Mouse (Mus musculus) limb, embryonic 14.5 days (tissue): ENCODE data around the gene Bbs1. TPM values are rescaled to one million over a fixed set of nuclear protein-coding genes. Genes with fewer than 3 reads are reported as not detected.

Source experiments
- ATAC-seq: fragments of 200-750 bp; cut with Nextera tagmentation; 2 replicates; pipeline ENCODE4 v1.8.0; 2017; ENCODE audit warnings: low read depth, moderate number of reproducible peaks, moderate TSS enrichment; ENCODE audit not compliant: low FRiP score
- DNase-seq: peaks from one replicate; pipeline ENCODE4 v3.0.0-alpha.2; 2015; ENCODE audit warnings: low spot score
- H3K27ac ChIP-seq: fragments of 300-500 bp; sonication (generic); replicated peaks from 2 replicates; pipeline ENCODE4 v1.5.1; 2014; ENCODE audit warnings: low read depth, mild to moderate bottlenecking, low read length, moderate library complexity, mixed read lengths
- H3K27me3 ChIP-seq: fragments of 300-500 bp; sonication (generic); 2 replicates; pipeline ENCODE4 v1.6.1; 2014; ENCODE audit warnings: low read length, mixed read lengths; ENCODE audit not compliant: control insufficient read depth, insufficient read depth
- H3K36me3 ChIP-seq: fragments of 300-500 bp; sonication (generic); 2 replicates; pipeline ENCODE4 v1.6.1; 2014; ENCODE audit warnings: mild to moderate bottlenecking, low read length, moderate library complexity, mixed read lengths; ENCODE audit not compliant: control insufficient read depth, insufficient read depth
- H3K4me1 ChIP-seq: fragments of 300-500 bp; sonication (generic); 2 replicates; pipeline ENCODE4 v1.6.1; 2014; ENCODE audit warnings: antibody characterized with exemption, low read length, mixed read lengths; ENCODE audit not compliant: control insufficient read depth, insufficient read depth
- H3K4me2 ChIP-seq: fragments of 300-500 bp; sonication (generic); replicated peaks from 2 replicates; pipeline ENCODE4 v1.6.1; 2014; ENCODE audit warnings: low read depth, mild to moderate bottlenecking, low read length, moderate library complexity; ENCODE audit not compliant: severe bottlenecking
- H3K4me3 ChIP-seq: fragments of 300-500 bp; sonication (generic); replicated peaks from 2 replicates; pipeline ENCODE4 v1.5.1; 2014; ENCODE audit warnings: low read length
- H3K9ac ChIP-seq: fragments of 300-500 bp; sonication (generic); 2 replicates; pipeline ENCODE4 v1.6.1; 2014; ENCODE audit warnings: mild to moderate bottlenecking, low read depth, low read length, moderate library complexity; ENCODE audit not compliant: severe bottlenecking
- H3K9me3 ChIP-seq: fragments of 300-500 bp; sonication (generic); 2 replicates; pipeline ENCODE4 v1.6.1; 2016; ENCODE audit warnings: low read length; ENCODE audit not compliant: control insufficient read depth
- POLR2A ChIP-seq: fragments of 200-500 bp; IDR thresholded peaks from 2 replicates; pipeline ENCODE4 v1.8.0; 2012; ENCODE audit warnings: inconsistent platforms, mild to moderate bottlenecking, moderate library complexity, borderline replicate concordance; ENCODE audit not compliant: insufficient read depth, insufficient read length; ENCODE audit errors: extremely low read depth
- WGBS: fragments of 180-500 bp; shearing (Covaris S2); extraction: QIAGEN DNeasy Blood & Tissue Kit; methylation state at CpG from one replicate; pipeline ENCODE4 v1.1.7; 2014; 5-methylcytosine and 5-hydroxymethylcytosine counted together
- polyA plus RNA-seq, 2 experiments: library from polyadenylated mRNA; depleted of rRNA in 1 of 2; stranded (reverse) in 1 of 2; unstranded in 1 of 2; fragments of >200 nt; fragmentation: Nextera tagmentation in 1 of 2; extraction: Ambion mirVana in 1 of 2; gene quantifications; 2 replicates each; pipeline versions ENCODE4 v1.2.1 to v1.2.3; 2012 to 2014

Bbs1 gene
- polyA plus RNA-seq, 2 experiments = 3.8 to 7.6 TPM

- H3K27me3 ChIP-seq = no peaks in the 10 kb centered on the region
- H3K4me2 ChIP-seq = no peak overlapping the region
- WGBS = 73% methylated on average over 9 of the region's 9 CpGs
- no peak overlapping the region for H3K4me3 ChIP-seq
- ATAC-seq (peak; percentile 50; the same call in 1 of the 2 replicates), DNase-seq (no peak)
- H3K9me3 ChIP-seq = no peaks in the 10 kb centered on the region
- no peak overlapping the region for H3K9ac ChIP-seq
- no peak overlapping the region for H3K27ac ChIP-seq
- TF ChIP-seq POLR2A = no peak
- no peaks in the 10 kb centered on the region for H3K4me1 ChIP-seq
- H3K36me3 ChIP-seq = peaks cover 14% of the 10 kb centered on the region
Observed at GRCm38 (mm10) chr19:4898972-4899371, 7.5 kb downstream of the Bbs1 start.

GRCm38 (mm10) chr19:4896780-4897520 lies 9.5 kb downstream of the Bbs1 start:
- Histone ChIP-seq H3K36me3 (peaks cover 19% of the 10 kb centered on the region), H3K9ac (no peak overlapping the region), H3K27ac (no peak overlapping the region), H3K4me1 (no peaks in the 10 kb centered on the region), H3K4me2 (no peak overlapping the region), H3K9me3 (no peaks in the 10 kb centered on the region), H3K27me3 (no peaks in the 10 kb centered on the region), H3K4me3 (no peak overlapping the region)
- WGBS = 48% methylated on average over 21 of the region's 21 CpGs
- ATAC-seq = no peak
- no peak for DNase-seq
- no peak for TF ChIP-seq POLR2A

GRCm38 (mm10) chr19:4891798-4892197 lies 14.6 kb downstream of the Bbs1 start:
- H3K4me1 ChIP-seq = no peaks in the 10 kb centered on the region
- no peaks in the 10 kb centered on the region for H3K9me3 ChIP-seq
- no peak overlapping the region for H3K4me3 ChIP-seq
- H3K36me3 ChIP-seq = peaks cover 12% of the 10 kb centered on the region; the same call in 1 of the 2 replicates
- DNase-seq (no peak), ATAC-seq (no peak)
- H3K27ac ChIP-seq = no peak overlapping the region
- TF ChIP-seq POLR2A = no peak
- H3K9ac ChIP-seq = no peak overlapping the region
- WGBS = 81% methylated on average over 3 of the region's 3 CpGs
- H3K27me3 ChIP-seq = no peaks in the 10 kb centered on the region
- H3K4me2 ChIP-seq = no peak overlapping the region

DNA sequence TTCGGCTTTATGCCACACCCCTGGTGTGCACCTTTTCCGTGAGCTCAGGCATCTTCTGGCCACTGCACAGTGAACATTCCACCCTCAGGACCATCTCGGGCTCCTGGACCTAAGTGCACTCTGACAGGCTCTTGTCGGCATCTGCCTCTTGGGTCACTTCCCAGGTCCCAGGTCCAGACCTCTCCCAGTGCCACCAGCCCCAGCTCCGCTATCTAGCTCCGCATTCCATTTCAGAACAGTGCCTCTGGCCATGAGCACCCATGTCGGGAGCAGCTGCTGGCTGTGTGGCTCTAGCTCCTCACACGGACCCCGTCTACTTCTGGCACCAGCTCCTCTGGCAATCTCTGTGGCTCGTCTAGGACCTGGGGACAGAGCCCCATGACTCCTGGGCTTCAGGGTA lies 16.6 kb downstream of the Bbs1 start:
- no peak overlapping the region for H3K9ac ChIP-seq
- no peaks in the 10 kb centered on the region for H3K4me1 ChIP-seq
- H3K27ac ChIP-seq = no peak overlapping the region
- no peaks in the 10 kb centered on the region for H3K27me3 ChIP-seq
- DNase-seq = no peak
- H3K36me3 ChIP-seq = peaks cover 12% of the 10 kb centered on the region; the same call in 1 of the 2 replicates
- TF ChIP-seq POLR2A = no peak
- H3K4me2 ChIP-seq = no peak overlapping the region
- H3K9me3 ChIP-seq = no peaks in the 10 kb centered on the region
- no peak overlapping the region for H3K4me3 ChIP-seq
- WGBS = 83% methylated on average over 10 of the region's 10 CpGs
- ATAC-seq = no peak

DNA sequence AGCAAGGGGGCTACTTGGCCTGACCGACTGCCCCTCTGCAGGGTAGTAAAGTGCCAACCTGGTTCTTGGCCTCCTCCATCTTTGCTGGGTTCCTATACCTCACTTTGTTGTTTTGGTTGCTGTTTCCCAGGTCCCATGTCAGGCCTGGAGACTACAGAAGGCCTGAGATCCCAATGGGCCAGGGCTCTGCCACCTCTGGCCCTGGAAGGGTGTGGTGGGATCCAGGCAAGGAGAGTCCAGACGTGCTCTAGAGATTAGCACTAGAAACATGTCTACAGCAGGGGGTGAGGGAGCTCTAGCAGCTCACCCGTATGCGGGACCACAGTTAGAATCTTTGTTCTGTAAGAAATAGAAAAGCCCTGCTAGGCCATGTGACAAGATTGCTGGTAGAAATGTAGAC lies 22.5 kb downstream of the Bbs1 start:
- TF ChIP-seq POLR2A = no peak
- Histone ChIP-seq H3K9me3 (no peaks in the 10 kb centered on the region), H3K27me3 (no peaks in the 10 kb centered on the region), H3K4me2 (no peak overlapping the region), H3K4me3 (no peak overlapping the region), H3K27ac (no peak overlapping the region), H3K36me3 (no peaks in the 10 kb centered on the region), H3K9ac (no peak overlapping the region), H3K4me1 (0 out of 2 replicates have a peak, but pooled peaks cover 4% of the 10 kb centered on the region)
- DNase-seq (no peak), ATAC-seq (no peak)
- WGBS = 82% methylated on average over 4 of the region's 4 CpGs
